Mouse (Mus musculus): ENCODE results near the gene D10Wsu102e.

GRCm38 (mm10) chr10:83368918-83369317 is 8.9 kb downstream of the D10Wsu102e start:
- no peak for TF ChIP-seq POLR2A (IDR thresholded peaks at IDR 0.05; ENCODE audit: borderline replicate concordance, low read depth, low read length)
- TF ChIP-seq CTCF (IDR thresholded peaks at IDR 0.05; ENCODE audit: low read depth, low read length) = no peak

All from bone marrow macrophage, adult 2 months (primary cell).